Mouse (Mus musculus) regulatory T cell (primary cell): ENCODE data around the gene Ccdc155.

Experiments
- in situ Hi-C: fragments of 300-600 bp; cut with MboI, MseI; formaldehyde crosslinking; loops from one replicate; pipeline ENCODE4 v1.15.1; 2025; ENCODE audit warnings: high pct_unique_total_duplicates

The Ccdc155 gene

DNA sequence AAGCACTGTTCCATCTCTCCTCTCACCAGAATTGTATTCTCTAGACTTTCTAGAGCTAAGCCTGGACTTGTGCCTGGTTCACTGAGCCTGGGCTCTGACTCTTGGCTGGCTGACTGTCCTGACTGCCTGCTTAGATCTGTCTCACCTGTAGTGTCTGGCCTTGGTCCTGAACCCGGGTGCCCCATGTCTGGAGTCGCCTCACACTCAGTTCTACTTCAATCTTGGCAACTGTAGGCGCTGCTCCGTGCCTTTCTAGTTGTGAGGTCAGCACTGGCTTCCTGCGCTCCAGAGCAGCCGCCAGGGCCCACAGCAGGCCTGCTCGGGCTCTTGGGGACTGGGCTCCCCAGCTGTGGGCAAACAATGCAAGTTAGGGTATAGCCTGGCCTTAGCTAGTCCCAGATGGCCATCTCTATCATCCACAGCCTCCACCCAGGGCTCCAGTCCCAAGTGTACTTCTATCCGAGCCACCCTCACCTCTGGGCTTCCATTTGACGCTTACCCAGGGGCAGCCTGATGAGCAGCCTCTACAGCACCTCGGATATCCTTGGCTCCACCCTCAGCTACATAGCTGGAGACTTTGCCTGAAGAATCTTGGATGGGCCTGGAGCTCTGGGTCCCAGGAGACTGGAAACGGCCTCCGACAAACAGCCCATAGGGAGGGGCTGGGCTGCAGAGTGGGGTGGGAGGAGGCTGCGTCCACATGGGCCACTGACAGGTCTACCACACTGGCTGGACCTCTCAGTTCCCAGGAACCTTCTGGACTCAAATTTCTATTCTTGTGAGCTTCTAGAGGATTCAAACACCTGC, 60.1 kb downstream of the Ccdc155 start:
- in situ Hi-C loops, result no loop called here

DNA sequence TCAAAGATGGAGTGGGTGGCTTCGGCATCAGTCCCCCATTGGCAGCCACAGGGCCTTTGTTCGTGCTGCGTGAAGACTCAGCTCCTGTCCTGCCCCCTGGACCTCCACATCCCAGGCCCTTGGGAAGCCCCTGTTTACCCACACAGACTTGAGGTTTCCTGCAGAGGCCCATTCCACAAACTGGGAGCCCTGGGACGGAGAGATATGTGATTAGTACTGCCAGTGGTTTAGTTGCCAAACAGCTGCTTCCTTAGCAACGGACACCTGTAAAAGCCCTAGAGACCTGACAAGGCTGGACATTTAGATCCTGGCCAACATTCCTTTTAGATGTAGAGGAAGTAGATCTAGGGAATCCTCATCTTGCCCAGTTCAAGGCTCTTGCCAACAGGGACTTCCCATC, 62.8 kb downstream of the Ccdc155 start:
- in situ Hi-C loops, result no loop called here

DNA sequence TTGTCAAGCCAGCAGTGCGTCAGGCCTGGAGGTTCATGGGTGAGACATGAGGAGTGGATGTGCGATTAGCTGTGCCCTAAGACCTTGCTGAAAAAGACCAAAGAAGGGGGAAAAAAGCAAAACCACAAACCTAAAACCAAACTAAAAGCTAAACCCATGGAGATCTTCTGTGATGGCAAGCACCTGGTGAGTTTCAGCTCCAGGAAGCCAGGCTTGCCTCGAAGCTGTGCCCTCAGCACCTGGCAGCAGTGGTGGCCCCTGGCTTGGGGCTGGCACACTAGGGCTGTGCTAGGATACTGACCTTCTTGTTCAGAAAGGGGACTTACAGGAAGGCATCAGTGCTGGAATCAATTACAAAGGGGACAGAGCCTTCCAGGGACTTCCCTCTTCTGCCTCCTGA, 63.4 kb downstream of the Ccdc155 start:
- in situ Hi-C loops, result no loop called here

DNA sequence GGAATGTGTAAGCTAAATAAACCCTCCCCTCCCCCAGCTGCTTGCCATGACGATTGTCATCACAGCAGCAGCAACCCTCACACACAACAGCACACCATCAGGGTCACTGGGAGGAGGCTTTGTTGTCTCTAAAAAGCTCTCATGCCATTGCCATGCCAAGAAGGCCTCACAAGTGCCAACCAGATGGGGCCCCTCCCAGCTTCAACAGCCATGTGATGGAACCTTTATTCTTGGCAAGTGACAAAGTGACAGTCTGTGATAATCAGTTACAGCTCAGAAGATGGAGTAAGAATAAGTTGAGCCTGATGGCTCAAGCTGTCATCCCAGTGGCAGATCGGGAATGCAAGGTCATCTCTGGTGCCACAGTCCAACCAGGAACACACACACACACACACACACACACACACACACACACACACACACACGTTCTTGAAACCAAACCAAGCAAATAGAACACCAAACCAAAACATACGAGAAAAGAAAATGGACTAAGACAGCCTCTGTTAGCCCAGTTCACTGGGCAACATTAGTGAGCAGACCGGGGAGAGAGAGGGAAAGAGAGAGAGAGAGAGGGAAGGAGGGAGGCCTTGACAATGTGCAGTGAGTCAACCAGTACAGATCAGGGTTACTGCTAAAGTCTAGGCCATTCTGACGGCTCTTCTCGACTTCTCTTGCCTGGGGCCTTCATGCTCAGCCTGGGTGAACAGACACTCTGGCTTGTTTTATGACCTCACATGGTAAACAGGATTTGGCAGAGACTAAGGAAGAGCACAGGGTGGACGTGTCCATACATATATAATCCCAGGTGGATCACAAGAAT, 64.6 kb downstream of the Ccdc155 start:
- in situ Hi-C loops, result no loop called here

DNA sequence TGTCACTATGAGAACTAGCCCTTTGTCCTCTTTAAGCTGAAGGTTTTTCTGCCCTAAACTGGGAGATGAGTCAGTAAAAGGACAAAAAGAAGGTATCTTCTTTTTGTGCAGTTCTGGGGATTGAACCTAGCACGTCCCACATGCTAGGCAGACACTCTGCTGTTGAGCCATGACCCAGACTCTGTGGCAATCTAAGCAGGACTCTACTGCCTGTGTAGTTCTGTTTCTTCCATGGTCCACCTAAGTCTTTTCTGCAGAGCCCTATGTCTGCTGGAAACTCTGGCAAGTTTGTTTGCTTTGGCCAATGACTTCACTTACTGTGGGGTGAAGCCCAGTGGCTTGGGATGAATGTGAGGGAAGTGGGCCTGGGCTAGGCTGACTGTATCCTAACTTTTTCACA, 66.3 kb downstream of the Ccdc155 start:
- in situ Hi-C loops, result no loop called here

DNA sequence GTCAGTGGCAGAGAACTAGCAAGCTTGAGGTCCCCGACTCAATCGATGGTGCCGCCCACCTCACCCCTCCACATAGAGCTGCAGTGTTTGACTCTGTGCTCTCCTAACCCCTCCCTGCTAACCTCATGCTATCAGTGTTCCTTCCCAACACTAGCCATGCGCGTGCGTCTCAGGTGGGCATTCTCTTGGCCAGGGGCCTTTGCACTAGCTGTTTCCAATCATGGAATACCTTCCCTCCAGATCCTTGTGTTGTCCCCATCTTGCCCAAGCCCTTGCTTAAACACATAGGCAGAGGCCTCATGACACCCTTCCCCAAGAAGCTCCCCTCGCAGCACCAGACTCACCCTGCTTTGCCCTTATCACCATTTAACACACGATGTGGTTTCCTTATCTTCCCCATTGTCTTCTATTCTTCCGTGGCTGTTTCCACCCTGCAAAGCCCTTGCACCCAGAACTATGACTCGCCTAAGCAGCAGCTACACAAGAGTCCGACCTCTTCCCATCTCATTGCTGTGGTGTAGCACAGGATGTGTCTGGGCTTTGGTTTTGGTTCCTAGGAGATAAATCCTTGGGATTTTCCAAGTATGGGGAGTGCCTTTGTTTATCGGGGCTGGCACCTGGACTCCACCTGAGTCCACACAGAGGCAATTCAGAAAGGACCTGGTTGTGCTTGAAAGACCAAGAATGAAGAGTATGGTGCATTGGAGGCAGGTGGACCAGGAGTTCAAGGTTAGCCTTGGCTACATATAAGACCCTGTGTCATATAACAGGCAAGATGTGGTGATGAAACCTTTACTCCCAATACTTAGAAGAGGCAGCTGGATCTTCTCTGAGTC, 67.3 kb downstream of the Ccdc155 start:
- in situ Hi-C loops, result no loop called here

DNA sequence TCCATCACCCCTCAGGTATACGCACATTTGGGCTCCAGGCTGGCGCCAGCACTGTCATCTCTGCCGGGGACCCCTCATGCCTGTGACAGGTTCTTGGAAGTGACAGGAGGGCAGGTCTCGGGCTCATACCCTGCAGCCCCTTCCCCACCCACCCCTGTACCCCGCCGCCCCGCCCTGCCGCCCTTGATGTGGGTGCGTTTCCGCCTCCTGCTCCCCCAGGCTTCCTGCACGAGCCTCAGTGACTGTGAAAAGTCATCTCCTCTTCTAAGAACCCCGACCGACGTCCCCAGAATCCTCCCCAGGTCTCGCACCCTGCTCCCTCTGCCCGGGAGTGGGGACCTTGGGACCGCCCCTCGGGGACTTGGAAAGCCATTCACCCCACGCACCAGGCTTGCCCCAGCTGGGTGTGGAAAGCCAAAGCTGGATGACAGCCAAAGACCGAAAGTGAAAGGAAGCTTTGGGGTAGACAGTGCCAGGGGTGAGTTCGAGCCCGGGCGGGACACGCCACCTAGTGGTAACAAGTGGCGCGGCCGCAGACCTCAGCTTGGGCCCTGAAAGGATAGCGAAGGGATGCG, 68.6 kb downstream of the Ccdc155 start, which contains the start of the genes Gm45713 and Flt3l:
TSS of gene Gm45713 (minus strand) at position 239 of the 575 bp plus-strand sequence.
TSS of gene Flt3l (minus strand) at position 440 of the 575 bp plus-strand sequence.
- in situ Hi-C loops, result no loop called here

DNA sequence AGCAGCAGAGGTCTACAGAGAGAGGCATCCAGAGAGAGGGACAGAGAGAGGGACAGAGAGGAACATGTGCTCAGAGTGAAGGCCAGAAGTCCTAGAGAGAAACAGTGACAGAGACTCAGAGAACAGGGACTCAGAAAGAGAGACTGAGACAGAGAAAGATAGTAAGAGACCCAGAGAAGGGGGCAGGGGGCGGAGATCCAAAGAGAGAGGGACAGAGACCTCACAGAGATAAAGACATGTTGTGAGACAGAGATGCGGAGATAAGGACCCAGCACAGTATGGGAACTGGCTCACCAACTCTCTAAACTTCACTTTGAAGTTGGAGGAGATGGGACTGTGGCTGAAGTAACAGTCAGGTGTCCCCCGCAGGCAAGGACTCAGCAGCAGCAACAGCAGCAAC, 69.3 kb downstream of the Ccdc155 start:
- in situ Hi-C loops, result no loop called here

DNA sequence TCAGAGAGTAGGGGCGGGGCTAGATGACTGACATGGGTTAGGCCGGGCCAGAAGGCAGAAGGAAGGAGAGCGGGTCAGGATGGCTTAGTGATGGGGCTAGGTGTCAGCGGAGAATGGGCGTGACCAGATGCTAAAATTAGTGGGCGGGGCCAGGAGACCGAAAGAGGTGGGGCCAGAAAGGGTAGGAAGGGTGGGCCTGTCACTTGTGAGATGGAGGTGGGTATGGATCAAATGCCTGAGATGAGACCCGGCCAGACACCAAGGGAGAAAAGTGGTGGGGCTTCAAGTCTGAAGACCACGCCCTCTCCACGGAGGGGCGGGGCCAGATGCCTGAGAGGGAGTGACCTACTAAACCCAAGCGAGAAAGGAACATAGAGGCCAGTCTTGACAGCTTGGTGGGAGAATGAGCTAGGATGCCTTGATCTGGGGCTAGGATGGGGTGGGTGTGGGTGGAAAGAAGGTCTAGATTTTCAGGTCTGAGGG, 70.1 kb downstream of the Ccdc155 start:
- in situ Hi-C loops, result no loop called here
